Mouse (Mus musculus) erythroblast, adult 5-6 weeks (primary cell): ENCODE measurements around the gene Alg2. TPM values are rescaled to one million over a fixed set of nuclear protein-coding genes. Genes with fewer than 3 reads are reported as not detected.

Source experiments
- ATAC-seq: replicated peaks from 2 replicates; pipeline ENCODE4 v1.8.0; 2016; ENCODE audit warnings: moderate number of reproducible peaks, mild to moderate bottlenecking, moderate TSS enrichment, inconsistent platforms; ENCODE audit not compliant: poor library complexity, low FRiP score, severe bottlenecking
- total RNA-seq, 2 experiments: library from RNA; stranded (forward) in 1 of 2; stranded (reverse) in 1 of 2; fragments of 150-400 nt in 1 of 2; fragments of 200-764, 138-1000 nt in 1 of 2; gene quantifications; 2 replicates each; pipeline versions ENCODE4 v1.2.3 to v1.2.4; 2015 to 2017; ENCODE audit warnings: low replicate concordance in 2 of 2

Gene Alg2
- total RNA-seq (2015; ENCODE audit: low replicate concordance) (3.8 and 11.1 TPM in 2 replicates), total RNA-seq (2017; ENCODE audit: low replicate concordance) (2.2 and 14.1 TPM in 2 replicates)

GRCm38 (mm10) chr4:47473968-47474729, at the start of gene Alg2, which contains the start of gene Sec61b:
Alg2 (minus strand) TSS chr4:47474333.
Sec61b (plus strand) TSS chr4:47474658.
- peak; percentile 97 for ATAC-seq

- ATAC-seq = no peak
These were observed 47.9 kb upstream of the Alg2 start for GRCm38 (mm10) chr4:47521884-47522605.

- no peak for ATAC-seq
These were observed 45.9 kb upstream of the Alg2 start for GRCm38 (mm10) chr4:47520076-47520475.

- ATAC-seq = no peak
These were observed 44.5 kb upstream of the Alg2 start for GRCm38 (mm10) chr4:47518551-47519181.

GRCm38 (mm10) chr4:47504841-47505517, 30.8 kb upstream of the Alg2 start:
- ATAC-seq = no peak

- ATAC-seq = no peak; the same call in 1 of the 2 replicates
These were observed 28.9 kb upstream of the Alg2 start for GRCm38 (mm10) chr4:47503045-47503444.

- ATAC-seq = peak; percentile 50
These were observed 28.4 kb upstream of the Alg2 start for GRCm38 (mm10) chr4:47502546-47502971.

GRCm38 (mm10) chr4:47499121-47499545, 25.0 kb upstream of the Alg2 start:
- ATAC-seq = no peak

GRCm38 (mm10) chr4:47497811-47498385, 23.8 kb upstream of the Alg2 start:
- ATAC-seq = no peak

GRCm38 (mm10) chr4:47494686-47495085, 20.6 kb upstream of the Alg2 start:
- no peak for ATAC-seq

- no peak for ATAC-seq
These were observed 20.0 kb upstream of the Alg2 start for GRCm38 (mm10) chr4:47494137-47494536.

GRCm38 (mm10) chr4:47493456-47493855, 19.3 kb upstream of the Alg2 start:
- ATAC-seq = no peak

- ATAC-seq = no peak
These were observed 18.4 kb upstream of the Alg2 start for GRCm38 (mm10) chr4:47492311-47493086.

- ATAC-seq = no peak
These were observed 17.1 kb upstream of the Alg2 start for GRCm38 (mm10) chr4:47491243-47491642.

- no peak for ATAC-seq
These were observed 6.4 kb upstream of the Alg2 start for GRCm38 (mm10) chr4:47480576-47480975.

GRCm38 (mm10) chr4:47480095-47480494, 6.0 kb upstream of the Alg2 start:
- no peak for ATAC-seq

GRCm38 (mm10) chr4:47477539-47477938, 3.4 kb upstream of the Alg2 start:
- ATAC-seq = no peak

- peak; percentile 51 for ATAC-seq
These were observed 854 bp upstream of the Alg2 start for GRCm38 (mm10) chr4:47474730-47475643.
